Mouse (Mus musculus) neural tube, embryonic 11.5 days (tissue): ENCODE measurements around the gene Samd4b. TPM values are rescaled to one million over a fixed set of nuclear protein-coding genes. Genes with fewer than 3 reads are reported as not detected.

Experiments used
- ATAC-seq: fragments of 200-750 bp; cut with Nextera tagmentation; 2 replicates; pipeline ENCODE4 v1.8.0; 2017; ENCODE audit warnings: moderate number of reproducible peaks, mild to moderate bottlenecking, moderate TSS enrichment, moderate library complexity; ENCODE audit not compliant: insufficient read depth, low FRiP score, low TSS enrichment
- DNase-seq: peaks from one replicate; pipeline ENCODE4 v3.0.0-alpha.2; 2015; ENCODE audit warnings: low spot score
- H3K27ac ChIP-seq: fragments of 300-500 bp; sonication (generic); 2 replicates; pipeline ENCODE4 v1.5.1; 2014; ENCODE audit warnings: low read depth, mild to moderate bottlenecking, low read length
- H3K27me3 ChIP-seq: fragments of 300-500 bp; sonication (generic); 2 replicates; pipeline ENCODE4 v1.6.1; 2014; ENCODE audit warnings: mild to moderate bottlenecking, low read length, mixed read lengths; ENCODE audit not compliant: control insufficient read depth, insufficient read depth
- H3K36me3 ChIP-seq: fragments of 300-500 bp; sonication (generic); 2 replicates; pipeline ENCODE4 v1.6.1; 2014; ENCODE audit warnings: mild to moderate bottlenecking, low read length, moderate library complexity, mixed read lengths; ENCODE audit not compliant: control insufficient read depth, insufficient read depth
- H3K4me1 ChIP-seq: fragments of 300-500 bp; sonication (generic); 2 replicates; pipeline ENCODE4 v1.6.1; 2014; ENCODE audit warnings: low read length, mixed read lengths; ENCODE audit not compliant: control insufficient read depth, insufficient read depth
- H3K4me2 ChIP-seq: fragments of 300-500 bp; sonication (generic); 2 replicates; pipeline ENCODE4 v1.6.1; 2014; ENCODE audit warnings: low read depth, mild to moderate bottlenecking, moderate library complexity
- H3K4me3 ChIP-seq: fragments of 300-500 bp; sonication (generic); 2 replicates; pipeline ENCODE4 v1.5.1; 2014; ENCODE audit warnings: low read depth, low read length
- H3K9ac ChIP-seq: fragments of 300-500 bp; sonication (generic); 2 replicates; pipeline ENCODE4 v1.6.1; 2014; ENCODE audit warnings: mild to moderate bottlenecking, low read length
- H3K9me3 ChIP-seq: fragments of 300-500 bp; sonication (generic); 2 replicates; pipeline ENCODE4 v1.6.1; 2016; ENCODE audit warnings: low read length; ENCODE audit not compliant: control insufficient read depth
- WGBS: fragments of 180-500 bp; shearing (Covaris S2); extraction: QIAGEN DNeasy Blood & Tissue Kit; methylation state at CpG from one replicate; pipeline ENCODE4 v1.1.7; 2014; 5-methylcytosine and 5-hydroxymethylcytosine counted together
- polyA plus RNA-seq: library from polyadenylated mRNA; unstranded; fragments of >200 nt; fragmentation: Nextera tagmentation; extraction: Ambion mirVana; gene quantifications from 2 replicates; pipeline ENCODE4 v1.2.1, GENCODE M21; 2014

Gene Samd4b
- polyA plus RNA-seq, 1 experiment from 2014 or later, result 37.8 TPM

DNA sequence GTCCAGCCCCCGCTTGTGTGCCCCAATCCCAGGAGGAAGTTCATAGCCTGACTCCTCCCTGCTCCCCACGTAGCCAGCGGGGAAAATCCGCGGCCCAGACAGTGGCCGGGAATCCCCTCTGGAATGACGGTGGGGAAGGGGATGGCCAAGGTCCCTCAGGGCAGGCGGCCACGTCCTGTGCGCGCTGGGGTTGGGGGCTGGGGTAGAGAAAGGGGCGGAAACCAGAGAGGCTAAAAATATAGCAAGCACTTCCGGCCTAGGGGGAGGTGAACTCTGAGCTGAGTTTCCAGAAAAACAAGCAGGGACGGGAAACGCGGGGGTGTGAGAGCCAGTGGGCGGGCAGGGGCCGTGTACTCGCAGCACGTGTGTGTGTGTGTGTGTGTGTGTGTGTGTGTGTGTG lies 216.0 kb downstream of the Samd4b start:
- Histone ChIP-seq H3K4me3 (0 out of 2 replicates have a peak overlapping the region, but pooled peaks have one; percentile 3), H3K9me3 (no peaks in the 10 kb centered on the region), H3K9ac (peak overlapping the region; percentile 49), H3K27me3 (no peaks in the 10 kb centered on the region), H3K4me1 (peaks cover 32% of the 10 kb centered on the region), H3K4me2 (peak overlapping the region; percentile 17), H3K36me3 (peaks cover 5% of the 10 kb centered on the region), H3K27ac (peak overlapping the region; percentile 51)
- no peak for ATAC-seq
- 3% methylated on average over 20 of the region's 20 CpGs for WGBS
- DNase-seq, result peak; percentile 69

- 15% methylated on average over 30 of the region's 30 CpGs for WGBS
- Histone ChIP-seq H3K27ac (peak overlapping the region; percentile 51), H3K4me2 (peak overlapping the region; percentile 17), H3K36me3 (peaks cover 5% of the 10 kb centered on the region), H3K9me3 (no peaks in the 10 kb centered on the region), H3K4me3 (0 out of 2 replicates have a peak overlapping the region, but pooled peaks have one; percentile 6), H3K9ac (peak overlapping the region; percentile 49), H3K4me1 (peaks cover 35% of the 10 kb centered on the region), H3K27me3 (no peaks in the 10 kb centered on the region)
- ATAC-seq, result no peak
- peak; percentile 39 for DNase-seq
Observed at GRCm38 (mm10) chr7:28381017-28381790, 216.7 kb downstream of the Samd4b start.

DNA sequence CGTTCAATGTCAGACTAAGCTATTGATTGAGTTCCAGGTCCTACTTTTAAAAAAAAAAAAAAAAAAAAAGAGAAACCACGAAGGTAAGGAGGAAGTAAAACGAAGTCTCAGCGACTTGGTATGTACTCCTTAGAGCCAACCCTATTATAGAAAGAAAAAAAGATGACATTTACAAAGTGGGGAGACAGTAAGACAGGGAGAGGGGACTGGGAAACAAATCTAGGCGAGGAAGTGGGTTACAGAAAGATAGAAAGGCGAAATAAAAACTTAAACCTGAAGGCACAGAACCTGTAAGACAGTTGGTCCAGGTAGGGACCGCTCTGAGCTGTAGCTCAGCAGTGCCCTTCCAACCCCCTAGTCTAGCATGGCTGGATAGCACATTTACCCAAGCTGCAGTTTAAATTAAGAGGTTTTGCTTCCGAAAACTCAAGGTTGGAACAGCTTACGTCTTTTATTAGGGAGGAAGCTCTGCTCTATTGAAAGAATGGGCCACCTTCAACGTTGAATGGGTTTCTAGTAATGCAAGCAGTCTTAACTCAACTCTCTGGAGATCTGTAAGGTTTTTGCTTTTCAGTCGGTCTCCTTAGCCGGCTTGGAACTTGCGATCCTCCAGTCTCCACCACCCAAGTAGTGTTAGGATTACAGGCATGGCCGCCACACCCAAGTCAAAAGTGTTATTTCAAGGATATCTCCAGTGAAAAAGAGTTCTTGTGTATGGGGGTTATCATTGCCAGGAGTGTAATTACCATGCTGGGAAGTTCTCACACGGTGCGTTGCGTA lies 217.5 kb downstream of the Samd4b start, which contains the start of gene Zfp36:
Gene Zfp36, minus strand, starts transcription at position 17 of the 780 bp plus-strand sequence.
- H3K36me3 ChIP-seq, result peaks cover 3% of the 10 kb centered on the region
- no peak for DNase-seq
- no peaks in the 10 kb centered on the region for H3K27me3 ChIP-seq
- H3K27ac ChIP-seq, result peak within 1 kb of the TSS; percentile 75
- H3K9me3 ChIP-seq, result no peaks in the 10 kb centered on the region
- WGBS, result 58% methylated on average over 17 of the region's 17 CpGs
- peak within 1 kb of the TSS; percentile 56 for H3K4me3 ChIP-seq
- no peak for ATAC-seq
- H3K4me2 ChIP-seq, result peak within 1 kb of the TSS; percentile 79
- H3K9ac ChIP-seq, result peak within 1 kb of the TSS; percentile 68
- peaks cover 42% of the 10 kb centered on the region for H3K4me1 ChIP-seq

DNA sequence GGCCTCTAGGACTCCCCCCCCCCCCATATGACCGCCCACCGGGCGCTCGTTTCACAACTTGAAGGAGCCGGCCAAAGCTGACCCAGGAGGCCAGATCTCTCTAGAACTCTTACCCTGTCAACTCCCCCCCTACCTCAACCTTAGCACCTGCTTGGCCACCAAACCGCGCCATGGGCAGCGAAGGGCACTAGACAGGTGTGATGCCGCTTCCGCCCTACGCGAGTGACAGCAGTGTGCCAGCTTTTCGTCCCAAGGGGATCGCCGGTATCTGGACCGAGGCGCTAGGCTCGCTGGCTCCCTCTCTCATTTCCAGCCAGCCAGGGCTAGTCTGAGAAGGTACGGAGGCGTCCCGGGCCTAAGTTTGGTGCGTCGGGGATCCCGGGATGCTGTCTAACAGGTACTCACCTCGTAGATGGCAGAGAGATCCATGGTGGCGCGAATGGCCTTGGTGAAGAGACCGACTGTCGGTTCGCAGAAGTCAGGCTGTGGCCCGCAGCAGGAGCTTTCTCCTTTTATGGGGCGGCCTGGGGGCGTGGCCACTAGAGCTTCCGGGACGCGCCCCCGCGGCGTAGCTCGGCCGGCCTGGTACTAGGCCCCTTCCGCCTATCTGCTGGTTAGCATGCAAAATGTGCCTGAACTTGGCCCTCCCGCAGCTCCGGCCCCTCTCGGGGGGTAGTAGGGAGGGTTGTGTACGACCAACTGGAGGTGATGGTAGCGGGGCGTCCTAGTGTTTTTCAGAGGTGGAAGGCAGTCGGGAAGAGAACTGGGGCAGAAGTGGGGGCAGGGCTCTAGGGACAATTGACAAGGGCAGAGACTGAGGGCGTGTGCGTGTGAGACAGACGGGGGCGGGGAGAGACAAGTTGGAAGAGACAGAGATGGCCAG lies 218.9 kb downstream of the Samd4b start:
- H3K4me1 ChIP-seq, result peaks cover 42% of the 10 kb centered on the region
- WGBS, result under 1% methylated on average over 53 of the region's 53 CpGs
- DNase-seq, result peak; percentile 90
- peak overlapping the region; percentile 79 for H3K4me2 ChIP-seq
- no peaks in the 10 kb centered on the region for H3K27me3 ChIP-seq
- H3K9me3 ChIP-seq, result no peaks in the 10 kb centered on the region
- H3K27ac ChIP-seq, result peak overlapping the region; percentile 75
- peaks cover 3% of the 10 kb centered on the region for H3K36me3 ChIP-seq
- peak; percentile 39 for ATAC-seq
- H3K9ac ChIP-seq, result peak overlapping the region; percentile 68
- H3K4me3 ChIP-seq, result peak overlapping the region; percentile 56

DNA sequence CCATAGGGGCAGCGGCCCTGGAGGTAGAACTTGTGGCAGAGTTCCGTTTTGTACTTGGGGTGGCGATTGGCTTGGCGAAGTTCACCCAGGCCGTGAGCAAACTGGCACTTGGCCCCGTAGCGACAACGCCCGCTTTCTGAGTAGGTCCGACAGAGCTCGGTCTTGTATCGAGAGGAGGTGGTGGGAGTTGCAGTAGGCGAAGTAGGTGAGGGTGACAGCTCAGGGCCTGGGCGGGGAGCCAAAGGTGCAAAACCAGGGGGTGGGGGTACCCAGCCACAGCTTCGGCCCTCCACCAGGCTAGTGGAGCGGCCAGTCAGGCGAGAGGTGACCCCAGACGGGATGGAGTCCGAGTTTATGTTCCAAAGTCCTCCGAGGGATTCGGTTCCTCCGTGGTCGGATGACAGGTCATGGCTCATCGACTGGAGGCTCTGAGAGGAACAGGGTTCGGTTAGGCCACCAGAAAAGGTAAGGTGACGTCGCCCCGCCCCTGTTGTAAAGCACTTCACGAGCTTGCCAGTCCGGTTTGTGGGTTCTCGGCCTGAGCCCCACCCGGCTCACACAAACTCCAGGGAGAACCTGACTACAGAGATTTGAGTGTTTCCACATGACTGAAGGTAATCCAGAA lies 219.8 kb downstream of the Samd4b start:
- peak overlapping the region; percentile 56 for H3K4me3 ChIP-seq
- peaks cover 42% of the 10 kb centered on the region for H3K4me1 ChIP-seq
- 43% methylated on average over 32 of the region's 32 CpGs for WGBS
- peak overlapping the region; percentile 79 for H3K4me2 ChIP-seq
- H3K9ac ChIP-seq, result peak overlapping the region; percentile 68
- no peaks in the 10 kb centered on the region for H3K9me3 ChIP-seq
- H3K27ac ChIP-seq, result no peak overlapping the region
- DNase-seq (no peak), ATAC-seq (no peak)
- H3K36me3 ChIP-seq, result peaks cover 3% of the 10 kb centered on the region
- H3K27me3 ChIP-seq, result no peaks in the 10 kb centered on the region

DNA sequence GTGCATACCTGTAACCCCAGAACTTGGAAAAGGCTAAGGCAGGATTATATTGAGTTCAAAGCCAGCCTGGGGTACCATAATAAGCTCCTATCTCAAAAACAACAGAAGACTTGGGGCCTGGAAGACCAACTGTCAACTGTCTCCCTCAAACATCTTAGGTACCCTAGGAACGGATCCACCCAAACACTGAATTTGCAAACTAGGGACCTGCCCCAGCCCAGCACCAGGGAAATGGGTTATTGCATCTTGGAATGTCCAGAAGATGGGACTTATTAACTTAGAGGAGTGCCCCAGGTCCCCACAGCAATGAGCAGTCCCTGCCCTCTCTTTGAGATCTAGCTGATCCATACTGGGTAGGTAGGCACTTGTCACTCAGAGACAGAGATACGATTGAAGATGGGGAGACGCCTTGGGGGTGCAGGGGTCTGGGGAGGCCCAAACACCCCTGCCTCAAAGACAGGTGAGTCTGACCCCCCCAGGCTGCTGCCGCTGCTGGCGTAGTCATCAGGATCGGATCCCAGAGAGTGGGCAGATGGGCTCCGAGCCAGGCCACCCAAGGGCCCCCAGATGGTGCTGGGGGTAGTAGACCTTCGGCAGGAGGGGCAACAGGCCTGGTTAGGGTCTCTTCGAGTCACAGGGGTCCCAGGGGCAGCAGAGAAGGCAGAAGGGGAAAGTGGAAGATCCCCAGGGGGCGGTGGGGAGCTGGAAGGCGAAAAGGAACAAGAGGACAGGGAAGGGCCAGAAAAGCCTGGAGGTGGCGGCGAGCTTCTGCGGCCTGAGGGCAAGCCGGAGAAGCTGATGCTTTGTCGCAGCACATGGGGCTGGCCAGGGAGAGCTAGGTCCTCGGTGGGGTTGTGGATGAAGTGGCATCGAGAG lies 220.5 kb downstream of the Samd4b start:
- peak overlapping the region; percentile 56 for H3K4me3 ChIP-seq
- H3K27ac ChIP-seq, result no peak overlapping the region
- ATAC-seq, result no peak
- no peaks in the 10 kb centered on the region for H3K9me3 ChIP-seq
- peak overlapping the region; percentile 79 for H3K4me2 ChIP-seq
- no peak for DNase-seq
- H3K9ac ChIP-seq, result peak overlapping the region; percentile 68
- H3K27me3 ChIP-seq, result no peaks in the 10 kb centered on the region
- whole genome bisulfite sequencing, result 74% methylated on average over 18 of the region's 18 CpGs
- peaks cover 40% of the 10 kb centered on the region for H3K4me1 ChIP-seq
- peaks cover 3% of the 10 kb centered on the region for H3K36me3 ChIP-seq

- Histone ChIP-seq H3K9ac (peak overlapping the region; percentile 61), H3K36me3 (peaks cover 3% of the 10 kb centered on the region), H3K27me3 (no peaks in the 10 kb centered on the region), H3K27ac (peak overlapping the region; percentile 82), H3K4me1 (peaks cover 33% of the 10 kb centered on the region), H3K4me2 (peak overlapping the region; percentile 64), H3K4me3 (peak overlapping the region; percentile 36), H3K9me3 (no peaks in the 10 kb centered on the region)
- no peak for ATAC-seq
- 4% methylated on average over 30 of the region's 30 CpGs for WGBS
- peak; percentile 41 for DNase-seq
Observed at GRCm38 (mm10) chr7:28376011-28376771, 221.8 kb downstream of the Samd4b start.
